Mouse (Mus musculus) midbrain, embryonic 14.5 days (tissue): ENCODE results near the gene Gse1. TPM values are rescaled to one million over a fixed set of nuclear protein-coding genes. Genes with fewer than 3 reads are reported as not detected.

ENCODE experiments used
- ATAC-seq: fragments of 200-750 bp; cut with Nextera tagmentation; 2 replicates; pipeline ENCODE4 v1.8.0; 2017; ENCODE audit warnings: moderate number of reproducible peaks, moderate library complexity; ENCODE audit not compliant: low FRiP score, low TSS enrichment
- DNase-seq: peaks from one replicate; pipeline ENCODE4 v3.0.0-alpha.2; 2015
- H3K27ac ChIP-seq: fragments of 300-500 bp; sonication (generic); replicated peaks from 2 replicates; pipeline ENCODE4 v1.5.1; 2014; ENCODE audit warnings: mild to moderate bottlenecking, low read depth, low read length, moderate library complexity
- H3K27me3 ChIP-seq: fragments of 300-500 bp; sonication (generic); 2 replicates; pipeline ENCODE4 v1.6.1; 2014; ENCODE audit warnings: low read length, control low read depth, mixed read lengths; ENCODE audit not compliant: control insufficient read depth, insufficient read depth
- H3K36me3 ChIP-seq: fragments of 300-500 bp; sonication (generic); 2 replicates; pipeline ENCODE4 v1.6.1; 2014; ENCODE audit warnings: low read length, control low read depth; ENCODE audit not compliant: control insufficient read depth, insufficient read depth
- H3K4me1 ChIP-seq: fragments of 300-500 bp; sonication (generic); 2 replicates; pipeline ENCODE4 v1.6.1; 2014; ENCODE audit warnings: mild to moderate bottlenecking, antibody characterized with exemption, low read length, control low read depth; ENCODE audit not compliant: control insufficient read depth, insufficient read depth
- H3K4me2 ChIP-seq: fragments of 300-500 bp; sonication (generic); 2 replicates; pipeline ENCODE4 v1.6.1; 2014; ENCODE audit warnings: mild to moderate bottlenecking, low read length, moderate library complexity
- H3K4me3 ChIP-seq: fragments of 300-500 bp; sonication (generic); replicated peaks from 2 replicates; pipeline ENCODE4 v1.5.1; 2014; ENCODE audit warnings: low read depth, low read length
- H3K9ac ChIP-seq: fragments of 300-500 bp; sonication (generic); replicated peaks from 2 replicates; pipeline ENCODE4 v1.6.1; 2014; ENCODE audit warnings: mild to moderate bottlenecking, low read length, moderate library complexity
- H3K9me3 ChIP-seq: fragments of 300-500 bp; sonication (generic); 2 replicates; pipeline ENCODE4 v1.6.1; 2016; ENCODE audit warnings: low read length, control low read depth, mixed read lengths; ENCODE audit not compliant: control insufficient read depth
- WGBS: fragments of 180-500 bp; shearing (Covaris S2); extraction: QIAGEN DNeasy Blood & Tissue Kit; methylation state at CpG from one replicate; pipeline ENCODE4 v1.1.7; 2014; 5-methylcytosine and 5-hydroxymethylcytosine counted together
- polyA plus RNA-seq: library from polyadenylated mRNA; unstranded; fragments of >200 nt; fragmentation: Nextera tagmentation; extraction: Ambion mirVana; gene quantifications from 2 replicates; pipeline ENCODE4 v1.2.1, GENCODE M21; 2014

Gene Gse1
- polyA plus RNA-seq, 1 experiment from 2014 or later: 28.6 TPM

DNA sequence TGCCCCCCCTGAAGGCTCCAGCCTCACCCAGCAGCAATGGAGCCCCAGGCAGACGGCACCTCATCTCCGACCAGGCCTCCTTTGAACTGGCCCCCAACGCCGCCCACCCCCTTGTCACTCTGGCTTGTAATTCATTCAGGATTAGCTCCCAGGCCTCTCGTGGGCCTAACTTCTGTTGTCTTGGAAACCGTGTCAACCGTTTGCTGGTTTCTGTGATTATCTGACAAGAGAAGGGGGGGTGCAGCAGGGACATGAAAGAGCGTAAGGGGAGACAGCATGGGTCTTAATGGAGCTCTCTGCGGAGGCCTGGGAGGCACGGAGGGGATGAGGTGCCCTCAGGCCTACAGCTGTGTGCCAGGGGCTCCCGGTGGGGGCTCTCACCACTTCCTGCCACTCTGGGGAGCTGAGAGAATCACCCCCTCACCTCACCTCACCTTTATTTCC is 269.3 kb downstream of the Gse1 start:
- Histone ChIP-seq H3K4me1 (peaks cover 87% of the 10 kb centered on the region), H3K4me3 (no peak overlapping the region), H3K36me3 (no peaks in the 10 kb centered on the region), H3K9ac (peak overlapping the region; percentile 38; the same call in 1 of the 2 replicates), H3K4me2 (peak overlapping the region; percentile 45), H3K27ac (peak overlapping the region; percentile 81), H3K9me3 (no peaks in the 10 kb centered on the region), H3K27me3 (no peaks in the 10 kb centered on the region)
- peak; percentile 85 for DNase-seq
- peak; percentile 32; the same call in 1 of the 2 replicates for ATAC-seq
- 4% methylated on average over 11 of the region's 11 CpGs for WGBS

DNA sequence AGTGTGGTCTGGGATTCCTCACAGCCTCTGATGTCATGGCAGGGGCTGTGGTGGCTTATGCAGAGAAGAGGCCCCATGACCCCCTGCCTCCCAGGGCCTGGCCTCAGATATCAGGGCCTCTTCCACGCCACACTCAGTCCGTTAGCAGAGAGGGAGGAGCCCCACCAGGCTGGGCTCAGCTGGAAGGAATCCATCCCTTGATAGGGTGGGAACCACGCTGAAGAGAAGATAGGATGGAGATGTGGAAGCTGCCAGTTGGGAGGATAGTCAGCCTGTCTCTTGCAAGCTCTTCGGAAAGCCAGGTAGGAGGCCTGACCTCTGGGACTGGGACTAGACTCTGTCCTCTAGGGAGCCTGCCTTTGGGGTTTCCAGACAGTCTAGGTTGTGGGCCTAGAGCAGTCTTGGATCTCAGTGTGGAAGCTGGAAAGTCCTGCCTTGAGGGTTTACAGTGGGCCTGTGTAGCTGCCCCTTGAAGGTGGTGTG is 270.1 kb downstream of the Gse1 start:
- Histone ChIP-seq H3K9me3 (no peaks in the 10 kb centered on the region), H3K4me1 (peaks cover 86% of the 10 kb centered on the region), H3K36me3 (no peaks in the 10 kb centered on the region), H3K4me3 (no peak overlapping the region), H3K4me2 (peak overlapping the region; percentile 45), H3K27me3 (no peaks in the 10 kb centered on the region), H3K27ac (peak overlapping the region; percentile 81), H3K9ac (peak overlapping the region; percentile 38)
- WGBS: 4% methylated on average over 4 of the region's 4 CpGs
- no peak for DNase-seq
- peak; percentile 46; the same call in 1 of the 2 replicates for ATAC-seq

DNA sequence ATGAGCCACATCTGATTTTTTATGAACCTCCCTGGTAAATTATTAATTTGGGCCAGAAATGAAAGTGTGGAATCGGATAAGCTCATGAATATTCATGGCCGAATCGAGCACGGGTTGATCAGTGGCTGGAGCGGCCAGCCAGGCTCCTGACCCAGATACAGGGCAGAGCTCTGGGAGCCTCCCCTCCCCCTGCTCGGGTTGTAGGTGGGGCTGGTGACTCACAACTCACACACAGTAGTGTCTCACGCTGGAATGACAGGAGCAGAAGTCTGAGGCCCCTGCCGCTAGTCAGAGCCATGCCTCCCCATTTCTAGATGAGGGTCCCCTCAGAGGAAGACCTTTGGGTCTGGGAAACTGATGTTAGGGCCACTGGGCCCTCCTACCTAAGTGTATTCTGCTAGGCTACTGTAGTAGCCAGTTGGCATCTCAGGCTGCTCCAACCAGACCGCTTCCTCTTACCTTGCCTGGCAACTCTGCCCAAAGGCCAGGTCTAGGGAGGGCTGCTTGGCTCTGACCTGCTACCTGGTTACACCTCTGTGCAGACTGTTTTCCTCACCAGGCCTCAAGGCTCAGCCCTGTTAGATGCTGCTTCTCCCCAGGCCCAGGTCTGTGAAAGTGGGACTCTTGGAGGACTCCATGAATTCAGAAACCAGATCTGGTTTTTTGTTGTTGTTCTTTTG is 270.8 kb downstream of the Gse1 start:
- ATAC-seq (peak; percentile 25; the same call in 1 of the 2 replicates), DNase-seq (peak; percentile 75)
- H3K36me3 ChIP-seq: no peaks in the 10 kb centered on the region
- H3K27ac ChIP-seq: peak overlapping the region; percentile 81
- 14% methylated on average over 9 of the region's 9 CpGs for WGBS
- peak overlapping the region; percentile 29; the same call in 1 of the 2 replicates for H3K9ac ChIP-seq
- peak overlapping the region; percentile 45 for H3K4me2 ChIP-seq
- H3K9me3 ChIP-seq: no peaks in the 10 kb centered on the region
- H3K4me3 ChIP-seq: 0 out of 2 replicates have a peak overlapping the region, but pooled peaks have one; percentile 5
- no peaks in the 10 kb centered on the region for H3K27me3 ChIP-seq
- H3K4me1 ChIP-seq: peaks cover 85% of the 10 kb centered on the region

DNA sequence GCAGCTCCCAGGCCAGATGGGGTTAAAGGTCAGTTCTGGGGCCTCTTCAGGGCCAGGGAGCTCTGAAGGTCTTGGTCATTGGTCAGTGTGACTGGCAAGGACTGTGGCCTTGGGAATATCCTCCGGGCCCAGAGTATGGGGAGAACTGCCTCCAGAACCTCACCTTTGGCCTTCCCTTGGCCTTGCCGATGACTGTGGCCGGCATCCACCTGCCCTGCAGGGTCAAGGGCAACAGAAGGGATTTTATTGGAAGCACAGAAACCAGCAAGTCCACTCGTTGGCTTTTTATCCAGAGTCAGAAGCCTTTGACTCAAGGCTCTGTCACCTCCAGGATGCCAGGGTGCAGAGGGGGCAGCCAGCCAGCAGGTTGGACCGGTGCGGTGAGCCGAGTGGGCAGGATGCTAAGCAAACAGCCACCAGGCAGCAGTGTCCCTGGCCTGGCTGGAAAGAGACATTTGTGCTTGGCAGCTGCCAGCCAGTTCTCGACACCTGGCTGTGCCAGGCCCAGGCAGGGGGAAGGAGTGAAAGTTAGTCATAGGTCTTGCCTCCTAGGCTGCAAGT is 272.5 kb downstream of the Gse1 start:
- DNase-seq (no peak), ATAC-seq (no peak)
- Histone ChIP-seq H3K4me3 (no peak overlapping the region), H3K9ac (no peak overlapping the region; the same call in 1 of the 2 replicates), H3K9me3 (no peaks in the 10 kb centered on the region), H3K27me3 (no peaks in the 10 kb centered on the region), H3K4me2 (no peak overlapping the region), H3K4me1 (peaks cover 86% of the 10 kb centered on the region), H3K27ac (0 out of 2 replicates have a peak overlapping the region, but pooled peaks have one; percentile 5), H3K36me3 (no peaks in the 10 kb centered on the region)
- 78% methylated on average over 8 of the region's 8 CpGs for WGBS

DNA sequence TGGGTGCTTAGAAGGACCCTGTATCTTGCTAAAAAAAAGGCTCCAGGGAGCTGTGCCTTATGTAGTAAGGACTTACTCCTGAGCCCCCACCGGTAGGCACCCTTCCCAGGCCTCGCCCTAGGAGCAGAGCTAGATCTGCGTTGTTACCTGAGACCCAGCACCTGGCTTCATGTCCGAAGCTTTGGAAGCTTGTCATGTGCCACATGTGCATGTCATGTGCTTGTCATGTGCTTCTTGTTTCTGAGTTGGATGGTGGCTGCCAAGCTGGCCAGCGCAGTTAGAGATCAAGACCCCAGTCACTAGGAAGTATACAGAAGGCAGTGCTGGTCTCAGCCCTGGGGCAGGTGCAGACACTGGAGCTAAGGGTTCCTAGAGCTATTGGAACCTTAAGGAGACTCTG is 273.2 kb downstream of the Gse1 start:
- DNase-seq: no peak
- Histone ChIP-seq H3K4me2 (no peak overlapping the region), H3K4me1 (peaks cover 90% of the 10 kb centered on the region), H3K36me3 (no peaks in the 10 kb centered on the region), H3K4me3 (no peak overlapping the region), H3K27ac (no peak overlapping the region), H3K9ac (no peak overlapping the region), H3K9me3 (no peaks in the 10 kb centered on the region), H3K27me3 (no peaks in the 10 kb centered on the region)
- ATAC-seq: no peak
- 90% methylated on average over 5 of the region's 5 CpGs for WGBS

DNA sequence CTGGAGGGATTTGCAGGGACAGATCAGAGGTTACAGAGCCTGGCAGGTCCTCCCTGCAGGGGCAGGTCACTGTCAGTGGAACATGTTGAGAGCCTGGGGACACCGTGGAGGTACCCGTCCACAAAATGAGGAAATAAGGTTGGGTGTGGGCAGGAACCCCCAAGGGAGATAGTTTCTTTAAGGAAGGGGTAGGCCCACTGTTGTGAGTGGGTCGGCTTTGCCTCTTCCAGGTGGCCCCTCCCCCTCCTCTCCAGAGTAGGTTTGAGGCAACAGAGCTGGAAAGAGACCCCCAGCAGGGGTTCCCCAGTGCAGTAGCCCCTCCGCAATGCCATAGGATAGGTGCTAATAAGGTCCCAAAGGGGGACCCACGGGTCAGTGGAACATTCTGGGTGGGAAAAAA is 274.2 kb downstream of the Gse1 start:
- Histone ChIP-seq H3K36me3 (no peaks in the 10 kb centered on the region), H3K4me2 (no peak overlapping the region), H3K9ac (no peak overlapping the region), H3K27me3 (no peaks in the 10 kb centered on the region), H3K4me3 (no peak overlapping the region), H3K9me3 (no peaks in the 10 kb centered on the region), H3K27ac (no peak overlapping the region), H3K4me1 (peaks cover 86% of the 10 kb centered on the region)
- no peak for ATAC-seq
- no peak for DNase-seq
- WGBS: 50% methylated on average over 5 of the region's 5 CpGs

DNA sequence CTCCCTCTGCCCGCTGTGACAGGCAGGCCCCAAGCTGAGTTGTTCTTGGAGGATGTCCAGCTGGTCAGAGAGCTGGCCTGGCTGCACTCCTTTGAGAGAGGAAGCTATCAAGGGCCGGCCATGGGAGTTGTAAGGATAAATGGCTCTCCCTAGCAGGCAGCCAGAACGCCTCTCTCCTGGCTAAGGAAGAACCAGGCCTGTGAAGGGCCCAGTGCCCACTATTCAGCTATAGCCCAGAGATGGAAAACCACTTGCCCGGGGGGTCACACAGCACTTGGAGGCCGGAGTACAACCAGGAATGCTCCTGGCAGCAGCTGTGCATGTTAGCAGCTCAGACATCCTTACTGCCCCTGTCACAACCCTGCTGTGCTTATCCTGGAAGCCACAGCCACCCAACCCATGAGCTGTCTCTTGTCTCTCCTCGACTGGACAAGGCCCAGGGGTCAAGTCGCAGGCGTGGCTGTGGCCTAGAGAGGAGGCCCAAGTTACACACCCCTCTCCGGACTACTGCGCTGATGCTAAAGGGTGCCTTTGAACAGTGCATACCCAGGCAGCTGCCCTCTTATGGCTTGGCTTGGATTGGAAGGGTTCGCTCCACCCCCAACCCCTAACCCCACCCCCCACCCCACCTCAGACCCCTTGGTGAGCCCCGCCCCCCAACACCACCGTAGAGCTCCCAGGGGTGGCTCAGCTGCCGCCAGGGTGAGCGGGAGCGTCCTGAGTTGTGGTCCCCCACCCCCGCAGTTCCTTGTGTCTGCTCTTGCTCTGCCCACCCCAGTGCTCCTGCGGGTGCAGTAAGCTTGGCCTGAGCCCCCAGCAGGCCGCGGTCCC is 276.2 kb downstream of the Gse1 start:
- DNase-seq (no peak), ATAC-seq (peak; percentile 38; the same call in 1 of the 2 replicates)
- Histone ChIP-seq H3K27ac (peak overlapping the region; percentile 90), H3K9me3 (no peaks in the 10 kb centered on the region), H3K4me2 (peak overlapping the region; percentile 57), H3K36me3 (no peaks in the 10 kb centered on the region), H3K4me3 (peak overlapping the region; percentile 9; the same call in 1 of the 2 replicates), H3K27me3 (no peaks in the 10 kb centered on the region), H3K9ac (peak overlapping the region; percentile 4), H3K4me1 (peaks cover 86% of the 10 kb centered on the region)
- WGBS: 4% methylated on average over 20 of the region's 20 CpGs

DNA sequence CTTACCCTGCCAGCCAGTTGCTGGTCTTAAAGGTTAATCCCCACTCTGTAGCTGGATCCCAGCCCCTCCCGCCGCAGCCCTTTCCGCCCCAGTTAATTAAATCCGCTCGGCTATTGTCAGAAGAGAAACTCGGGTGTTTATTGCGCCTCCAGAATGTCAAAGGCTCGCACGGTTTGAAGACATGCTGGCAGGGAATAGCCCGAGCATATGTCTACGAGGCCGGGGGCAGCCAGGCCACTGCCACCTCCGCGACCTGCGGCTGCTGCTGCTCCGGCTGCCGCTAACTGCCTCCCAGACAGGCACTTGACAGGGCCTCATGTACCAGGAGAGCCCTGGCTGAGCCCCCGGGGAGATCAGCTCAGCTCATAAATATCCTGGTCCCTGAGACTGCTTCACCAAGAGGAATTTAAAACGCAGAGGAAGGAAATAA is 276.8 kb downstream of the Gse1 start:
- no peaks in the 10 kb centered on the region for H3K27me3 ChIP-seq
- peak; percentile 25; the same call in 1 of the 2 replicates for ATAC-seq
- H3K4me2 ChIP-seq: peak overlapping the region; percentile 57
- H3K9ac ChIP-seq: peak overlapping the region; percentile 4
- H3K9me3 ChIP-seq: no peaks in the 10 kb centered on the region
- H3K4me1 ChIP-seq: peaks cover 88% of the 10 kb centered on the region
- peak; percentile 82 for DNase-seq
- no peaks in the 10 kb centered on the region for H3K36me3 ChIP-seq
- under 1% methylated on average over 19 of the region's 19 CpGs for WGBS
- peak overlapping the region; percentile 9 for H3K4me3 ChIP-seq
- peak overlapping the region; percentile 90 for H3K27ac ChIP-seq
